Mouse (Mus musculus): ENCODE measurements around the gene Dclk1. TPM values are rescaled to one million over a fixed set of nuclear protein-coding genes. Genes with fewer than 3 reads are reported as not detected.

The Dclk1 gene
- polyA plus RNA-seq, 1 experiment from 2014 or later: 30.0 TPM

GRCm38 (mm10) chr3:55248048-55248447 lies 5.9 kb downstream of the Dclk1 start:
- ATAC-seq (ENCODE audit: low FRiP score, low TSS enrichment): no peak
- no peak overlapping the region for H3K27ac ChIP-seq (ENCODE audit: low read length)
- H3K4me3 ChIP-seq (ENCODE audit: low read length): no peak overlapping the region
- no peak overlapping the region for H3K4me2 ChIP-seq (replicated peaks; ENCODE audit: low read depth, low read length)
- no peaks in the 10 kb centered on the region; the same call in 1 of the 2 replicates for H3K27me3 ChIP-seq (ENCODE audit: insufficient read depth, low read length)
- no peaks in the 10 kb centered on the region for H3K4me1 ChIP-seq (ENCODE audit: insufficient read depth, low read length)
- H3K36me3 ChIP-seq (ENCODE audit: insufficient read depth, low read length): 0 out of 2 replicates have a peak, but pooled peaks cover 3% of the 10 kb centered on the region
- H3K9ac ChIP-seq (replicated peaks; ENCODE audit: low read length): no peak overlapping the region
- H3K9me3 ChIP-seq (ENCODE audit: low read length): no peaks in the 10 kb centered on the region
- WGBS: 89% methylated on average over 3 of the region's 3 CpGs

- no peak overlapping the region for H3K27ac ChIP-seq (ENCODE audit: low read length)
- no peak overlapping the region for H3K4me2 ChIP-seq (replicated peaks; ENCODE audit: low read depth, low read length)
- H3K4me3 ChIP-seq (ENCODE audit: low read length): no peak overlapping the region
- no peaks in the 10 kb centered on the region for H3K4me1 ChIP-seq (ENCODE audit: insufficient read depth, low read length)
- H3K9me3 ChIP-seq (ENCODE audit: low read length): no peaks in the 10 kb centered on the region
- 81% methylated on average over 6 of the region's 6 CpGs for WGBS
- no peaks in the 10 kb centered on the region; the same call in 1 of the 2 replicates for H3K27me3 ChIP-seq (ENCODE audit: insufficient read depth, low read length)
- H3K9ac ChIP-seq (replicated peaks; ENCODE audit: low read length): no peak overlapping the region
- ATAC-seq (ENCODE audit: low FRiP score, low TSS enrichment): no peak
- H3K36me3 ChIP-seq (ENCODE audit: insufficient read depth, low read length): 0 out of 2 replicates have a peak, but pooled peaks cover 3% of the 10 kb centered on the region
Measured at GRCm38 (mm10) chr3:55248508-55248907, 6.3 kb downstream of the Dclk1 start.

GRCm38 (mm10) chr3:55250631-55251030 lies 8.5 kb downstream of the Dclk1 start:
- no peak overlapping the region for H3K4me3 ChIP-seq (ENCODE audit: low read length)
- no peak for ATAC-seq (ENCODE audit: low FRiP score, low TSS enrichment)
- no peak overlapping the region for H3K9ac ChIP-seq (replicated peaks; ENCODE audit: low read length)
- no peaks in the 10 kb centered on the region for H3K9me3 ChIP-seq (ENCODE audit: low read length)
- H3K27me3 ChIP-seq (ENCODE audit: insufficient read depth, low read length): no peaks in the 10 kb centered on the region
- H3K4me1 ChIP-seq (ENCODE audit: insufficient read depth, low read length): no peaks in the 10 kb centered on the region
- WGBS: 92% methylated on average over 2 of the region's 2 CpGs
- H3K27ac ChIP-seq (ENCODE audit: low read length): no peak overlapping the region
- no peak overlapping the region for H3K4me2 ChIP-seq (replicated peaks; ENCODE audit: low read depth, low read length)
- 0 out of 2 replicates have a peak, but pooled peaks cover 3% of the 10 kb centered on the region for H3K36me3 ChIP-seq (ENCODE audit: insufficient read depth, low read length)

GRCm38 (mm10) chr3:55260139-55260538 lies 18.0 kb downstream of the Dclk1 start:
- no peak overlapping the region for H3K4me2 ChIP-seq (replicated peaks; ENCODE audit: low read depth, low read length)
- H3K9me3 ChIP-seq (ENCODE audit: low read length): no peaks in the 10 kb centered on the region
- H3K27me3 ChIP-seq (ENCODE audit: insufficient read depth, low read length): no peaks in the 10 kb centered on the region
- H3K9ac ChIP-seq (replicated peaks; ENCODE audit: low read length): no peak overlapping the region
- ATAC-seq (ENCODE audit: low FRiP score, low TSS enrichment): no peak
- no peak overlapping the region for H3K4me3 ChIP-seq (ENCODE audit: low read length)
- H3K36me3 ChIP-seq (ENCODE audit: insufficient read depth, low read length): peaks cover 4% of the 10 kb centered on the region; the same call in 1 of the 2 replicates
- H3K4me1 ChIP-seq (ENCODE audit: insufficient read depth, low read length): no peaks in the 10 kb centered on the region
- H3K27ac ChIP-seq (ENCODE audit: low read length): no peak overlapping the region
- 80% methylated on average over 7 of the region's 7 CpGs for WGBS

GRCm38 (mm10) chr3:55266091-55266490 lies 23.9 kb downstream of the Dclk1 start:
- no peaks in the 10 kb centered on the region for H3K36me3 ChIP-seq (ENCODE audit: insufficient read depth, low read length)
- 89% methylated on average over 5 of the region's 5 CpGs for WGBS
- ATAC-seq (ENCODE audit: low FRiP score, low TSS enrichment): no peak

GRCm38 (mm10) chr3:55269802-55270201 lies 27.6 kb downstream of the Dclk1 start:
- no peak for ATAC-seq (ENCODE audit: low FRiP score, low TSS enrichment)
- H3K27me3 ChIP-seq (ENCODE audit: insufficient read depth, low read length): no peaks in the 10 kb centered on the region
- H3K4me1 ChIP-seq (ENCODE audit: insufficient read depth, low read length): no peaks in the 10 kb centered on the region
- 83% methylated on average over 4 of the region's 4 CpGs for WGBS
- no peaks in the 10 kb centered on the region for H3K36me3 ChIP-seq (ENCODE audit: insufficient read depth, low read length)
- no peaks in the 10 kb centered on the region for H3K9me3 ChIP-seq (ENCODE audit: low read length)
- no peak overlapping the region for H3K9ac ChIP-seq (replicated peaks; ENCODE audit: low read length)
- H3K4me2 ChIP-seq (replicated peaks; ENCODE audit: low read depth, low read length): no peak overlapping the region
- H3K27ac ChIP-seq (ENCODE audit: low read length): no peak overlapping the region
- no peak overlapping the region for H3K4me3 ChIP-seq (ENCODE audit: low read length)

More at GRCm38 (mm10) chr3:55266091-55266490, 23.9 kb downstream of the Dclk1 start:
- H3K4me2 ChIP-seq (replicated peaks; ENCODE audit: low read depth, low read length): no peak overlapping the region
- H3K9me3 ChIP-seq (ENCODE audit: low read length): no peaks in the 10 kb centered on the region
- no peak overlapping the region for H3K4me3 ChIP-seq (ENCODE audit: low read length)
- H3K4me1 ChIP-seq (ENCODE audit: insufficient read depth, low read length): no peaks in the 10 kb centered on the region
- H3K9ac ChIP-seq (replicated peaks; ENCODE audit: low read length): no peak overlapping the region
- H3K27ac ChIP-seq (ENCODE audit: low read length): no peak overlapping the region
- no peaks in the 10 kb centered on the region for H3K27me3 ChIP-seq (ENCODE audit: insufficient read depth, low read length)

- H3K27me3 ChIP-seq (ENCODE audit: insufficient read depth, low read length): no peaks in the 10 kb centered on the region
- ATAC-seq (ENCODE audit: low FRiP score, low TSS enrichment): no peak
- no peak overlapping the region for H3K4me3 ChIP-seq (ENCODE audit: low read length)
- H3K4me2 ChIP-seq (replicated peaks; ENCODE audit: low read depth, low read length): no peak overlapping the region
- no peak overlapping the region for H3K27ac ChIP-seq (ENCODE audit: low read length)
- 72% methylated on average over 3 of the region's 3 CpGs for WGBS
- no peaks in the 10 kb centered on the region for H3K4me1 ChIP-seq (ENCODE audit: insufficient read depth, low read length)
- H3K9me3 ChIP-seq (ENCODE audit: low read length): no peaks in the 10 kb centered on the region
- H3K9ac ChIP-seq (replicated peaks; ENCODE audit: low read length): no peak overlapping the region
- H3K36me3 ChIP-seq (ENCODE audit: insufficient read depth, low read length): no peaks in the 10 kb centered on the region
Measured at GRCm38 (mm10) chr3:55270345-55270744, 28.2 kb downstream of the Dclk1 start.

- Histone ChIP-seq H3K4me3 (ENCODE audit: low read length) (no peak overlapping the region), H3K27ac (ENCODE audit: low read length) (no peak overlapping the region), H3K27me3 (ENCODE audit: insufficient read depth, low read length) (no peaks in the 10 kb centered on the region), H3K4me1 (ENCODE audit: insufficient read depth, low read length) (no peaks in the 10 kb centered on the region), H3K36me3 (ENCODE audit: insufficient read depth, low read length) (no peaks in the 10 kb centered on the region), H3K4me2 (replicated peaks; ENCODE audit: low read depth, low read length) (no peak overlapping the region), H3K9me3 (ENCODE audit: low read length) (no peaks in the 10 kb centered on the region), H3K9ac (replicated peaks; ENCODE audit: low read length) (no peak overlapping the region)
- WGBS: 78% methylated on average over 5 of the region's 5 CpGs
- ATAC-seq (ENCODE audit: low FRiP score, low TSS enrichment): no peak
Measured at GRCm38 (mm10) chr3:55270920-55271319, 28.8 kb downstream of the Dclk1 start.

GRCm38 (mm10) chr3:55272536-55272935 lies 30.4 kb downstream of the Dclk1 start:
- Histone ChIP-seq H3K27ac (ENCODE audit: low read length) (no peak overlapping the region), H3K4me2 (replicated peaks; ENCODE audit: low read depth, low read length) (no peak overlapping the region), H3K36me3 (ENCODE audit: insufficient read depth, low read length) (no peaks in the 10 kb centered on the region), H3K27me3 (ENCODE audit: insufficient read depth, low read length) (no peaks in the 10 kb centered on the region), H3K9ac (replicated peaks; ENCODE audit: low read length) (no peak overlapping the region), H3K9me3 (ENCODE audit: low read length) (no peaks in the 10 kb centered on the region), H3K4me3 (ENCODE audit: low read length) (no peak overlapping the region), H3K4me1 (ENCODE audit: insufficient read depth, low read length) (no peaks in the 10 kb centered on the region)
- ATAC-seq (ENCODE audit: low FRiP score, low TSS enrichment): no peak
- 81% methylated on average over 6 of the region's 6 CpGs for WGBS

- Histone ChIP-seq H3K9me3 (ENCODE audit: low read length) (no peaks in the 10 kb centered on the region), H3K4me3 (ENCODE audit: low read length) (no peak overlapping the region), H3K36me3 (ENCODE audit: insufficient read depth, low read length) (no peaks in the 10 kb centered on the region), H3K27ac (ENCODE audit: low read length) (no peak overlapping the region), H3K4me1 (ENCODE audit: insufficient read depth, low read length) (no peaks in the 10 kb centered on the region), H3K27me3 (ENCODE audit: insufficient read depth, low read length) (no peaks in the 10 kb centered on the region), H3K4me2 (replicated peaks; ENCODE audit: low read depth, low read length) (no peak overlapping the region), H3K9ac (replicated peaks; ENCODE audit: low read length) (no peak overlapping the region)
- 94% methylated on average over 3 of the region's 3 CpGs for WGBS
- ATAC-seq (ENCODE audit: low FRiP score, low TSS enrichment): no peak
Measured at GRCm38 (mm10) chr3:55276446-55276845, 34.3 kb downstream of the Dclk1 start.
